In the genomic region with DNA sequence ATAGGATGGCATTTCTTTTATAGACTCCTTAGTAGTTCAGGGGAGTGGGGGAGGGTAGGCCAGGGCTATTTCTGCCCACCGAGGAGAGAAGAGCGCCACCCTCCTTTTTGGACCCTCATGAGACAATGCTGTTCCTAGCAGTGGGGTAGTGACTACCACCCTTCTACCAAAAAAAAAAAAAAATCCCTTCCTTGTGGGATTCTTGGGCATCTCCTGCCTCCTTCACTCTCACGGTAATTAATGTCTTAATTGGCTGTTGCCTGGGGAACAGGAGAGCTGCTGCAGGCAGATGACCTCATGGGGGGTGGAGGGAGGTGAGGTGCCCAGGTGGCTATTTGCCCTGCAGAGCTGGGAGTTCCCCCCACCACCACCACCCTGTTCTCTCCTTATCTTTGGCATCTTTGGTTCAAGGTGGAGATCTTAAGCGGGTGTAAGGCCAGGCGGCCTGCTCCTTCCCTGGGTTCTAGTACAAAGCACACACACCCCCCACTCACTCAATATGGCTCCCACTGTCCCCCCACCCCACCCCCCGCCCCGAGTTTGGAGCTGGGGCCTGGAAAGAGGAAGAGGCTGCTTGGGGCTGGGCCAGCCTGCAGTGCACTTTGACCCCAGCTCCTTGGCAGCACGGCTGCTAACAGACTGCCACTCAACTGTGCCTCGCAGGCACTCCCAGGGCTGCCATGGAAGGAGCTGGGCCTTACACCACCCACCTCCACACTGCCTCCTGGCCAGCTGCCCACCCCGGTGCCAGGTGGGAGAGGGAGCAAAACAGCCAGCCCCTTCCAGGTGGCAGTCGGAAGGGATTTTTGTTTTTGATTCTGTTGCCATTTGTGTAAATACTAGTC, we compare ENCODE assay signal across 10 mouse cellular contexts. TPM values are rescaled to one million over a fixed set of nuclear protein-coding genes. Genes with fewer than 3 reads are reported as not detected.
DNase-seq lines count a peak whose midpoint lies in the region; ATAC-seq lines count a peak whose summit lies in the region.
"Had no signal": no experiment of that assay in that cellular context is flagged by ENCODE, and none has a peak within 500 bp of the region (broad histone marks: within the 10 kb centered on the region; RNA-seq: fewer than 3 reads in every experiment).

No protein-coding gene starts in this region.

- peak; percentile 21; the same call in 1 of the 2 replicates for ATAC-seq in neural tube, embryonic 13.5 days (ENCODE audit: low read depth)
- 0 out of 2 replicates have a peak, but pooled peaks have one; percentile 12 for ATAC-seq in kidney, embryonic 16.5 days (ENCODE audit: low FRiP score, low TSS enrichment)

- peaks cover 15% of the 10 kb centered on the region; the same call in 1 of the 2 replicates for H3K27me3 ChIP-seq in neural tube, embryonic 13.5 days
- peaks cover 3% of the 10 kb centered on the region for H3K27me3 ChIP-seq in kidney, embryonic 16.5 days (ENCODE audit: insufficient read depth, low read length)

- no peak overlapping the region for H3K4me2 ChIP-seq in neural tube, embryonic 13.5 days
- no peak overlapping the region for H3K4me2 ChIP-seq in kidney, embryonic 16.5 days (replicated peaks; ENCODE audit: low read depth, low read length)
- H3K4me2 ChIP-seq: embryonic facial prominence, embryonic 12.5 days had no signal

- peaks cover 32% of the 10 kb centered on the region for H3K36me3 ChIP-seq in neural tube, embryonic 13.5 days
- H3K36me3 ChIP-seq in kidney, embryonic 16.5 days (ENCODE audit: insufficient read depth, low read length), result peaks cover 36% of the 10 kb centered on the region; the same call in 1 of the 2 replicates

- no peak overlapping the region for H3K4me3 ChIP-seq in neural tube, embryonic 13.5 days
- H3K4me3 ChIP-seq in kidney, embryonic 16.5 days (ENCODE audit: low read length), result no peak overlapping the region
- H3K4me3 ChIP-seq: embryonic facial prominence, embryonic 12.5 days had no signal

- no peaks in the 10 kb centered on the region for H3K9me3 ChIP-seq in neural tube, embryonic 13.5 days
- no peaks in the 10 kb centered on the region for H3K9me3 ChIP-seq in kidney, embryonic 16.5 days (ENCODE audit: low read length)
- H3K9me3 ChIP-seq: embryonic facial prominence, embryonic 12.5 days had no signal

- WGBS in neural tube, embryonic 13.5 days, result 55% methylated on average over 11 of the region's 11 CpGs
- WGBS in kidney, embryonic 16.5 days, result 51% methylated on average over 11 of the region's 11 CpGs

- peaks cover 74% of the 10 kb centered on the region for H3K4me1 ChIP-seq in neural tube, embryonic 13.5 days (replicated peaks)
- H3K4me1 ChIP-seq in kidney, embryonic 16.5 days (ENCODE audit: insufficient read depth, low read length), result peaks cover 38% of the 10 kb centered on the region

- peak; percentile 60 to 68 for DNase-seq in cerebellum, postnatal 14 days
- DNase-seq in cerebellum, adult 18-20 months, result no peak
- DNase-seq in neural tube, embryonic 10.5 days (ENCODE audit: extremely low spot score, low spot score), result no peak
- DNase-seq in urinary bladder, adult 18-20 months (ENCODE audit: low spot score in 2 of 2), result no peak
- DNase-seq in adrenal gland, adult (ENCODE audit: inconsistent age in 2 of 2, low spot score in 1 of 2), result no peak
- no peak for DNase-seq in right cerebral cortex, adult 2 months (ENCODE audit: low spot score in 2 of 2)

- H3K27ac ChIP-seq in neural tube, embryonic 13.5 days (replicated peaks), result no peak overlapping the region
- peak overlapping the region; percentile 29; the same call in 1 of the 2 replicates for H3K27ac ChIP-seq in kidney, embryonic 16.5 days (ENCODE audit: low read length)
- H3K27ac ChIP-seq: embryonic facial prominence, embryonic 12.5 days; macrophage had no signal

- H3K9ac ChIP-seq in neural tube, embryonic 13.5 days, result no peak overlapping the region
- no peak overlapping the region for H3K9ac ChIP-seq in kidney, embryonic 16.5 days (replicated peaks; ENCODE audit: low read length)
- H3K9ac ChIP-seq: embryonic facial prominence, embryonic 12.5 days had no signal

RNA-seq across cellular contexts. Expression of a gene that starts 12.4 kb away (rescaled TPM):
- polyA plus RNA-seq in neural tube, embryonic 13.5 days (2015; fragmentation: Nextera tagmentation; extraction: Ambion mirVana), result 39.8 and 41.5 TPM in 2 replicates
- polyA plus RNA-seq in kidney, embryonic 16.5 days (2015; fragmentation: Nextera tagmentation; extraction: Ambion mirVana), result 57.0 and 59.1 TPM in 2 replicates

Comparison
In these comparisons a context has a peak if more than half of its experiments do, and no peak if none do; other contexts are left out.
1. DNase-seq: peak in cerebellum, postnatal 14 days (2 of 2); none in cerebellum, adult 18-20 months (0 of 2), neural tube, embryonic 10.5 days (single experiment), urinary bladder, adult 18-20 months (0 of 2), adrenal gland, adult (0 of 2) and right cerebral cortex, adult 2 months (0 of 2).